Mouse (Mus musculus) megakaryocyte-erythroid progenitor cell, adult 5-6 weeks (primary cell): Measurements from ENCODE around the gene Slc44a5. TPM values are rescaled to one million over a fixed set of nuclear protein-coding genes. Genes with fewer than 3 reads are reported as not detected.
A peak's percentile ranks its signal among the peaks of the same experiment; 100 is the strongest.
"Not testable (repeated sequence)": the region's sequence is repeated elsewhere in the genome, so short reads cannot be mapped to it uniquely, and the experiment has no call there.

Source experiments
- ATAC-seq: replicated peaks from 2 replicates; pipeline ENCODE4 v1.8.0; 2016; ENCODE audit warnings: mild to moderate bottlenecking, inconsistent platforms; ENCODE audit not compliant: severe bottlenecking, poor library complexity, low FRiP score, low TSS enrichment
- total RNA-seq, 2 experiments: library from RNA; stranded (forward) in 1 of 2; stranded (reverse) in 1 of 2; fragments of 200-1000, 215-1000 nt in 1 of 2; fragments of >200 nt in 1 of 2; fragmentation: Nextera tagmentation in 1 of 2; gene quantifications; 2 replicates each; pipeline ENCODE4 v1.2.3; 2014 to 2017

The Slc44a5 gene
- total RNA-seq, 2 experiments from 2014 or later: 0.28 TPM; not detected in 1

DNA sequence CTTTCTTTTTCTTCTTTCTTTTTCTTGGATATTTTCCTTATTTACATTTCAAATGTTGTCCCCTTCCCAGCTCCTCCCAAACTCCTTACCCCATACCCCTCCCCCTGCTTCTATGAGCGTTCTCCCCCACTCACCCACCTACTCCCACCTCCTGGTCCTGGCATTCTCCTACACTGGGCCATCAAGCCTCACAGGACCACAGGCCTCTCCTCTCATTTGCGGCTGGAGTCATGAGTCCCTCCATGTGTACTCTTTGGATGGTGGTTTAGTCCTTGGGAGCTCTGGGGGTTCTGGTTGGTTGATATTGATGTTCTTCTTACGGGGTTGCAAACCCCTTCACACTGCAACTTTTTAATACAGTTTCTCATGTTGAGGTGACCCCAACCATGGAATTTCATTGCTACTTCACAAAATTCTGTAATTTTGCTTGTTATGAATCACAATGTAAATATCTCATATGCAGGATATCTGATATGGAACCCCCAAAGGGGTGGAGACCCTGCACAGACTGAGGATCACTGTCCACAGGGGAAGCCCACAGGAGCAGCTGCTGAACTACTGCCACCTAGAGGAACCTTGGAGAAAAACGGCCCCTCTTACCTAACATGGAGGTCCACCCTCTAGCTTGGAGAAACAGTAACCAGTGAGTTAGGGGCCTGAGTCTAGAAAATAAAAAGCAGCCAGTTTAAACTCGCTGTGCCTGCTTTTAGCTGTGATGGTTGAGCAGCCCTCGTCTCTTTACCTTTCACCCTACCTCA, 11.4 kb upstream of the Slc44a5 start:
- peak; percentile 75 for ATAC-seq

DNA sequence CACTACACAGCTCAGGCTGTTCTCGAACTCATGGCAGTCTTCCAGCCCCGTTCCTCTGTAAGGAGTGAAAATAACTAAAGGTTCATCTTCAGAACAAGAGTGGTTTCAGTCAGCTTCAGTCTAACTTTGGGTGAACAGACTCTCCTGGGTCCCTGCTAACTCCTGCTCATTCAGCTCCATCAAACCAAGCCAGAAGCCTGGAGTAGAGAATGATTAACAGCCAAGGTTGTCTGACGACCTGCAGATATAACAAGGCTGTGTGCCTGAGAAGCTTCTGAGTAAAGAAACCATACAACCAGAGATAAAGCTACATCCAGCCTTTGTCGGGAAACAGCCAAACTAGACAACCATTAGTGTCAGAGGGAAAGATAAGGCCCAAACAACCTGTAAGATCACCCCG, 5.8 kb upstream of the Slc44a5 start:
- ATAC-seq: no peak

DNA sequence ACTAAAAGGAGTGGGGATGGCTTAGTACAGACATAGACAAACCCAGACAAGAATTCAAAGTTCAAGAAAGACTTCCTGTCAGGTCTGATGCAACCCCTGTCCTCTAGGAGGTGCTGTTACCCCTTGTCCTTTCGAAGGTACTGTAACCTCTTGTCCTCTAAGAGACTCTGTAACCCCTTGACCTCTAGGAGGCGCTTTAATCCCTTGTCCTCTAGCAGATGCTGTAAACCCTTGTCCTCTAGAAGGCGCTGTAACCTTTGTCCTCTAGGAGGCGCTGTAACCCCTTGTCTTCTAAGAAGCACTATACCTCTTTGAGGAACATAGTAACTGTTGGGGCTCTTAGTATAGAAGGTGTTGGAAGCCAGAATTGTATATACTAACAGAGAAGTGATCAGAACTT, 4.7 kb upstream of the Slc44a5 start:
- peak; percentile 95 for ATAC-seq

DNA sequence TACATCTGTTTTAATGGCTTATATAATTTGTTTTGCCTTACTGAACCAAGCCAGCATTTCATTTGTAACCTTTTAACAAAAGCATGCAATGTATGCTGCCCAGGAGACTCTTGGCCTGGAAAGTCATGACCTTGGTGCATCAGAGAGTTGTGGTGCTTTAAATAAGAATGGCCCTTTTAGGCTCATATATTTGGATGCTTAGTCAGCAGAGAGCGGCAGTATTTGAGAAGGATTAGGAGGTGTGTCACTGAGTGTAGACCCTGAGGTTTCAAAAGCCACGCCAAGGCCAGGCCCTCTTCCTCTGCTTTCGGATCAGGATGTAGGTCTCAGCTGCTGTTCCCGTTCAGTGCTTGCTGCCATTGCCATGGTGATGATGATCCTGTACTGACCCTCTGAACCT, 3.8 kb upstream of the Slc44a5 start:
- ATAC-seq: no peak

DNA sequence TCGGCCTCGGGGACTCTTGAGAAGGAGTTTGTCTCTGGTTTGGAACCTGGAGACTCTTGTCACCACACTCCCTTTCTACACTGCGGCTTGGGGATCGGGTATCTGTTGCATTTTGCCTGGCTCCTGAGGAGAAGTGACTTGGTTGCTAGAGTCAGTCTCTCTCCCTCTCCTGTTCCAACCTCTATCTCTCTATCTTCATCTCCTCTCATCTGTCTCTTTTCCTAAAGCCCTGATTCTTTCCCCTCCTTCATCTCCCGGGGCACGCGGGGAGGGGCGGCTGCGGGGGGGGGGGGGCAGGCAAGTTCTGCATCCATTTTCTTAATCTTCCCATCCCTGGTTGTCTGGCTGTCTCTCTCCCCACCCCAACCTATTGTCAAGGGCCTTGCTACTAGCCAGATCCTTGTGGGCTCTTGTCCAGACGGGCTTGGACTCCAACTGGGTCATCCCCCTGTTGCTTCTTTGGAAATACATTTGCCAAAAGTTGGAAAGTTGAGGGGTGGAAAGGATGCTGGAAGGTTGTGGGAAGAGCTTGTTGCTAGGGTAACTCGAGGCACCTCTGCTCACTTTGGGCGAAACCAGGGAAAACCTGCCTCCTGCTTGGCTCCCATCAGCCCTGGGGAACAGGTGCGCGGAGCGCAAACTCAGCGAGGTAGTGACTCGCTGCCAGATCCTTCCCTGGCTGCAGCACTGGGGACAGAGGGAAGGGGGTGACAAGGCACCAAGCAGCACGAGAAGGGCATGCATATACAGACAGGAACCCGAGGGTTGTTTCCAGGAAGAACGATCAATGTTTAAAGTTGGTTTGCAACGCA, 919 bp downstream of the Slc44a5 start:
- ATAC-seq: no peak

DNA sequence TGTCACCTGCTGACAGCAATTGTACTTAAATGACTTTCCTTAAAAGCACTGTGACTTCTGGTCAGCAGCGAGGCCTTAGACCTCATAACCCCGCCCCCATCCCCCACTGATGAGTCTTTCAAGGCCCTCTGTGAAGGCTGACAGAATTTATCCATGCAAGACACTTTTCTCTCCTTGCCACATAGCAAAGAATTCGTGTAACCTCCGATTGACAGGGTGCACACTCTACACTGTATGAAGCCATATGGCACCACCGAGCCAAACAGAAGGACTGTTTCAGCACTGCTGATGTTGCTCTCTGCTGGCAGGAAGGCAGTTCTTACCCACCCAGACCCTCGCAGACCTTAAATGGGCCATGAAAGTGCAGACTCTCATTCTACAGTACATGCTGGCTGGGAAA, 1.8 kb downstream of the Slc44a5 start:
- no peak for ATAC-seq

DNA sequence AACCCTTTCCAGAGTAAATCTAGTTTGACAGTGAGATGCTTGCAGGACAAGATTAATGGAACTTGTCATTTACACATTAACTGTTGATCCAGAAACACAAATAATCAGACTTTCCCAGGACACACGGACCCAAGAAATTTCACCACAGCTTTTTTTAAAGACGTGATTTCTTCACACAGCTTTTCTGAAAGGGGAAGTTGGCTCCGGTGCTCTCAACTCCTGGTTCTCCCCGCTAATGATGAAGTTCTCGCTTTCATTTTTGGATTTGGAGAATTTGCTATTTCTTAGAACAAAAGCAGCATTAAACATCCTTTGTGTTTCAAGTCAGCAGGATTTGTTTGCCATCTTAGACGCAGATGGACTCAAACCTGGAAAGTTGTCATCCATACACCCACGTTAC, 2.6 kb downstream of the Slc44a5 start:
- no peak for ATAC-seq

DNA sequence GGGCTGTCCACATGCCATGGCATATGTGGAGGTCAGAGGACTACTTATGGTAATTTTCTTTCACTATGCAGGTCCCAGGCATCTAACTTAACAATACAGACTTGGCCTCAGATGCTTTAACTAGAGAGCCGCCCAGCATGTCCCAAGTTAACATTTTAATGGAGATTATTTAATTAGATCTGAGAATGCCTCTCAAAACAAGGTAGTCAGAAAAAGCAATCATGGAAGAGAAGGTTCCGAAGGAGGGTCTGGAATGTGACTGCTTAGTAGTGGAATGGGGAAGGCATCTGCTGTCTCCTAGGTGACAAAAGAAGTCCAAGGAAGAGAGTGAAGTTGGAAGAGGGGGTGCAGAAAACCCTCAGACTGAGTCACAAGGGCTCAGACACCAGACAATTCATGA, 7.4 kb downstream of the Slc44a5 start:
- no peak for ATAC-seq

DNA sequence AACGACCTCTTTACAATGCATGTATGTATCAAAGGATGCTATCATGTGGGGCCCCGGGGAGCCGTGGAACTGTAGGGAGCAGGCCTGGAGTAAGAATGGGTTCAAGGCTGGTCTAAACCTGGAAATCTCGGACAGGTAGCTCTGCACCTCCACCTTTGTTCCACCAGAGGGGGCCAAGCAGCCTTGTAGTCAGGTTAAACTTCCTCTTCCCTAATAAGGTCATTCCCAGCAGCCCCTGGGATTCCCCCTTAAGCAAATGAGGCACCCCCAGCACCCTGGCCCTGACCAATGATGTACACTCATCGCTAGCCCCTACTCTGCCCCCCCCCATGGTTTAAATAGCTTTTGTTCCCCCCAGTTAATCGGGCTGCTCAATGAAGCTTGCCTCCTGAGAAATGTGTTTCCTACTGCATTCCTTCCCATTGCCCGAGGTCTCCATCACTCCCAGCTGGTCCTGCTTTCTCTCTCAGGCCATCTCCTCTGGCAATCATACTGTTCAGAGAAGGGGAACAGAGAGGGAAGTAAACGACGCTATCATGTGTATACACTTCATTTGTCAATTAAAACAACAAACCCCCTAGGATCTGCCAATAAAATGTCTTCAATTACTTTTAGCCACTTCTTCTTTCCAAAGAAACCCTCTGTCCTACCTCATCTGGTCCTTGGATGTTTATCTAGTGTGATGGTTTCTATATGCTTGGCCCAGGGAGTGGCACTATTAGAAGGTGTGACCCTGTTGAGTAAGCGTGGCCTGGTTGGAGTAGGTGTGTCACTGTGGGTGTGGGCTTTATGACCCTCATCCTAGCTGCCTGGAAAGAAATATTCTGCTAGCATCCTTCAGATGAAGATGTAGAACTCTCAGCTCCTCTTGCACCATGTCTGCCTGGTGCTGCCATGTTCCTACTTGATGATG, 11.4 kb downstream of the Slc44a5 start:
- peak; percentile 85 for ATAC-seq

DNA sequence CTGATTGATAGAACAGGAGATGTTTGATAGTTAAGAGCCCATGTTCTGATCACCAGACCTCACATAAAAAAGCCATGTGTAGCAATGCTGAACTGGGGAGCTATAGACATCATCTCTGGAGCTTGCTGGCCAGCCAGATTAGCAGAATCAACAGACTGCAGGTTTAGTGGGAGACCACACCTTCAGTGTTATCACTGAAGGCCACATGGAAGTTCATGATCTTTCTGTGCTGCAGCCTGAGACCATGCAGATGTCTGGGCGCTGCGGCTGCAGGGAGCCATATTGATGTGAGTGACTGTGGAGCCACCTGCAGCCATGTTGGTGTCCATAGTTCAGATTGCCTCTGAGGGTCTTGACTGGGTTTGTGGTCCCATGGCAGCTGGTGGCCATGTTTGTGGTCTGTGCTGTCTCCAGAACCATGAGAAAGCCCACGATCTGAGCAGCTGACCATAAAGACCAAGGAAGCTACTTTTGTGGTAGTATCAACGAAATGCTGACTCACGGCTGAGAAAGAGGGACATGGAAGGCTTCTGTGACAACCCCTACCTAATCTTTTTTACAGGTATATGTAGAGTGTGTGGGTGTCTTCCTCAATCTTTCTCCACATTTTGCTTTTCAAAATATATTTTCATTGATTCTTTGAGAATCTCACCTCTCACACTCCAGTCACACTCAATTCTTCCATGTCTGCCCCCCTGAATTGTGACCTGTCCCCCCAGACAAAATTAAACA, 26.7 kb downstream of the Slc44a5 start:
- ATAC-seq: peak; percentile 71

DNA sequence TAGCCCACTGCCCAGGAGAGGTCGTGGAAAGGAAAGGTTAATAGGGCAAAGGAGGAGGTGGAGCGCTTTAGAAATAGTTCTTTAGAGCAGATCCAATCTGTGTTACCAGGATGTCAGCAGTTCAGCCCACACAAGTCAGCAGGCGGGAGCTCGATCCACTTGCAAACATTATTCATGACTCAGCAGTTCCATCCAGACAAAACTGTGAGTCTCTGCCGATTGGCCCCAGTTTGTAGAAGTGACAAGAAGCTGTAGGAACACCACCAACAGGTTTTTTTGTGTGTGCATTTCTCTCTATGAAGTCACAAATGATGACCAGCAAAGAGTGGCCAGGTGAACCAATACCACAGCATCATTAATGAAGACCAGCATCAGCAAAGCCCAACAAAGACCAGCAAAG, 28.1 kb downstream of the Slc44a5 start:
- ATAC-seq: no peak

DNA sequence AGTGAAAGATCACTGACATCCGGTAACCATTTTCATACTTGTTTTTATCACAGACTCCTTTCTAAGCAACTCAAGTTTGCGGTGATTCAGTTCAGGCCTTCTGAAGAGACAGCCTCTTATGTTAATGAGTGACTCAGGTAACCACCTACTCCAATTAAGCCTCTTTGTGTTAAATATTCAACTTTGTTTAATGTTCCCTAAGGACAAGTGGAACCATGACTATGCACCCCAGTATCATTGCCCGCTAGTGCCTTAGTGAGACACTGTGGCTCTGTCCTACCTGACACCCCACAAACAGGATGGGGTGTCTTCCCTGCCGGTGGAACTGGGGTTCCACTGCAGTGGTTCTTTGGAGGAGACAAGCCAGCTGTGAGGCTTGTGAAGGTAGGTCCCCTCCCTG, 73.6 kb downstream of the Slc44a5 start:
- ATAC-seq: no peak

DNA sequence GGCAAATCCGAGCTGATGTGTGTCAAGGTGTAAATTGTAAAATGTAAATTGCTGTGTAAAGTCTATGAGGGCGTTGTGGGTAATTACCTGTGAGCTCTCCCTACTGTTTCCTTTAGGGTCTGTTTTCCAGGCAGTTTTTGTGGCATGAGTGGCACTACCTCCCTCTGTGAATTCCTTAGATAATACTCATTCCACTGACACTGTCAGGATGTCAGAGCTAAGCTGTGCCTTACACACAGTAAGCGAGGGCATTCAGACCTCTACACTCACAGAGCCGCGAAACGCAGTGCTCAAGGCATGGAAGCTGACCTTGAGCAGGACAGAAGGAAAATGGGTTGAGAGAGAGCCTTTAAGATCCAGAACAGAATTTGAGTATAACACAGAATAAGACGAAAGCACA, 80.1 kb downstream of the Slc44a5 start:
- ATAC-seq: no peak

DNA sequence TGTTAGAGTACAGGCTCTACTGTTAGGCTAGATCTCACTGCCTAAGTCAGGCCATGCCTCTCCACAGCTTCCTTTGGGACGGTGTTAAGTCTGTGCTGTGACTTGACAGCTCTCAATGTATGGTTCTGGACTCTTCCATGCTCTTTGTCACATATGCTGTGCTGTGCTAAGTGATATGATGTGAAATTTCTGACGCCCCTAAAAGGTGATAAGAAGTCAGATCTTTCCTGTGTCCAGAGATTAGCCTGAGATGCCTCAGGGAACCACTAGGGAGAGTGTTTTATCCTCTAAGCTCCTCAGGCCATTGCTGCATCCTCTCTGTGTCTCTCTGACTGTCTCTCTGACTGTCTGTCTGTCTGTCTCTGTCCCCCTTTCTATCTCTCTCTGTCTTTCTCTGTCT, 84.2 kb downstream of the Slc44a5 start:
- peak; percentile 47 for ATAC-seq

DNA sequence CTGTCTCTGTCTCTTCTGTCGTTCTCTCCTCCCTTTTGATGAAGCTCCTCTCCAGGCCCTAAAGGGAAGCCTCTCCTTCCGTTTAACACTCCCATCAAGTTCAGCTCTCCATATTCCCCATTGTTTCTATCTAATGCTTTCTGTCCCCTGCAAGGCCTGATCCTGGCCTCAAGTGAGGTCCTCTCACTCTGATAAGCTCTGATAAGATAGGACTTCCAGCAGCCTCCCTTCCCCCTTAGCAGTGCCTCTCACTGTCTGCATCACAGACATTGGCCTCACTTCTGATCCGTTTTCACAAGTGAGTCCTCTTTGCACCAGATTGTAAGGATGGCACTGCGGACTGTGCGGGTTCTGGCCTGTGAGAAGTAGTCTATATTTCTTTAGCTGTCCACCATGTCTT, 85.0 kb downstream of the Slc44a5 start:
- no peak for ATAC-seq

DNA sequence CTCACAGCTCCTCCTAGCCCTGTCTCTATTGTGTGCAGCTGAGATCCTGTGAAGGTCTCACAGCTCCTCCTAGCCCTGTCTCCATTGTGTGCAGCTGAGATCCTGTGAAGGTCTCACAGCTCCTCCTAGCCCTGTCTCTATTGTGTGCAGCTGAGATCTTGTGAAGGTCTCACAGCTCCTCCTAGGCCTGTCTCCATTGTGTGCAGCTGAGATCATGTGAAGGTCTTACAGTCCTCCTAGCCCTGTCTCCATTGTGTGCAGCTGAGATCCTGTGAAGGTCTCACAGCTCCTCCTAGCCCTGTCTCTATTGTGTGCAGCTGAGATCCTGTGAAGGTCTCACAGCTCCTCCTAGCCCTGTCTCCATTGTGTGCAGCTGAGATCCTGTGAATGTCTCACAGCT, 98.8 kb downstream of the Slc44a5 start:
- ATAC-seq: not testable (repeated sequence)

DNA sequence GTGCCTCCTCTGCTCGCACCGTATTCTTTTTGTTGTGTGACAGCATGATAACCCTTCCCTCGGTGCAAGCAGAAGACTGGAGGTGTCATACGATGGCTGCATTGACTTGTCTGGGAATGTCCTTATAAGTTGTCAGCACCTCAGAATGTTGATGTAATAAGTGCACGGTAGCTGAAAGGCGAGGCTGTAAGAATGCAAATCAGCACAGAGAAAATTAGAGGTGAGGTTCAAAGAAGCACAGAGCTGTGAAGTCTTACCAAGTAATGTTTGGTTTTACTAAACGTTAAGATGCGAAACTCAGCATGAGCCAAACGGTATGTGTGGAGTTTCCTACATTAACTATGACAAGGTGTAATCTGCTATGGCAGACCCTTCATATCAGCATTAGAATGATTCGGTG, 102.5 kb downstream of the Slc44a5 start:
- ATAC-seq: no peak

DNA sequence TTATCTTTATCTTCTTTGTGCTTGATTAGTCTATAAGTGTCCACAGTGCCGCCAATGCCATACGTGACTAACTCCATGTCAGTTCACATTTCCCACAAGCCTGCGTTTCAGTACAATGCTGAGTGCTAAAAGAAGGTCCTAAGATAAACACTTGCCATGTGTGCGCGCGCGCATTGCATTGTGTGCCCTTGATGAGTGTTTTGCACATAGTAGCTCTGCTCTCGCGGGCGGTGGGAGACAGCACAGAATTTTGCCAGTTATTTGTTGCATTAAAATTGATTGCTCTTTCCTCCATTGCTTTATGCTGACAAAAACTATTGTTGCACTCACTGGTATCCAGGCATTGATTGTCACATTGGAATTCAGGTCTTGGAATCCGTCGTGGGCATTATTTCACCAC, 108.5 kb downstream of the Slc44a5 start:
- ATAC-seq: no peak

DNA sequence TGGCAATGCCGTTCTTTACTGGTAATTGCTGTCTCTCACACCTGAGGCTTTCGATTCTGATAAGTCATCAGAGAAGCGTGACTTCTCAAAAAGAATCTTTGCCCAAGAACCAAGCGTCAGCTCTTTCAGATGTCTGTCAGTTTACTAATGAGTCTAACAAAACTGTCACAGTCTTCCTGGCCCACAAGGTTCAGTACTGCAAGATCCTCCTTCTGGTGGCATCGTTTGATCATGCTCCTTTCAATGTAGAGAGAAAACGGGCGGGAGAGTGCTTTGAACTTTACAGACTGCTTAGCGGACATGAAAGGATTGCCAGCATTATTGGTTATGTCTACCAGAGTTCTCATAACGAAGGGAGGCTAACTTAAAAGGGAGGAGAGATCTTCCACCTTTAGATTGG, 109.0 kb downstream of the Slc44a5 start:
- no peak for ATAC-seq
